Mouse (Mus musculus): ENCODE results near the gene Dnase1l3. TPM values are rescaled to one million over a fixed set of nuclear protein-coding genes. Genes with fewer than 3 reads are reported as not detected.
A peak's percentile ranks its signal among the peaks of the same experiment; 100 is the strongest.

Dnase1l3 gene
- polyA plus RNA-seq, 1 experiment from 2014 or later: 0.09 TPM

- Histone ChIP-seq H3K27ac (no peak overlapping the region), H3K9me3 (ENCODE audit: control insufficient read depth, low read length) (no peaks in the 10 kb centered on the region), H3K4me1 (replicated peaks; ENCODE audit: control insufficient read depth, insufficient read depth, low read length) (no peaks in the 10 kb centered on the region), H3K27me3 (ENCODE audit: control insufficient read depth, insufficient read depth, low read length) (no peaks in the 10 kb centered on the region), H3K4me3 (replicated peaks; ENCODE audit: low read length) (no peak overlapping the region), H3K4me2 (replicated peaks) (no peak overlapping the region), H3K36me3 (replicated peaks; ENCODE audit: control insufficient read depth, insufficient read depth) (peaks cover 38% of the 10 kb centered on the region), H3K9ac (no peak overlapping the region)
- ATAC-seq (ENCODE audit: low FRiP score) (no peak), DNase-seq (ENCODE audit: low spot score) (no peak)
- whole genome bisulfite sequencing: 42% methylated on average over 12 of the region's 12 CpGs
These were observed 41.6 kb downstream of the Dnase1l3 start for GRCm38 (mm10) chr14:7952610-7953254.

DNA sequence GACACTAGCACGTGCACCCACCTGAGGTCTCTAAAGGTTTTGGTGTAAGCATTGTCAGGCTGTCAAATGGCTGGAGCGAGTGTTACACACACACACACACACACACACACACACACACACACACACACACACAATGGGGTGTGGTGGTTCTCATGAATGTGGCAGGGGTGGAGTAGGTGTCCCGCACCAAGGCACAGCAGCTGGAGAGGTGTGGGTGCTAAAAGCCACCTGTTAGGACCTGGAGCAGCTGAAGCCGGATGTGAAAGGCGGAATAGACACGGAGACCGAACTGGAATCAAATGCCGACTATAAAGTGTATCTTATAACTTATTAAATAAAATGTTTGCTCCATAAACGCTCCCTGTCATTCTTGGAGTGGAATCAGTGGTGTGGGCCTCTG is 43.1 kb downstream of the Dnase1l3 start:
- Histone ChIP-seq H3K9me3 (ENCODE audit: control insufficient read depth, low read length) (no peaks in the 10 kb centered on the region), H3K9ac (no peak overlapping the region), H3K27me3 (ENCODE audit: control insufficient read depth, insufficient read depth, low read length) (no peaks in the 10 kb centered on the region), H3K27ac (no peak overlapping the region), H3K4me1 (replicated peaks; ENCODE audit: control insufficient read depth, insufficient read depth, low read length) (no peaks in the 10 kb centered on the region), H3K4me2 (replicated peaks) (no peak overlapping the region), H3K36me3 (replicated peaks; ENCODE audit: control insufficient read depth, insufficient read depth) (peaks cover 45% of the 10 kb centered on the region), H3K4me3 (replicated peaks; ENCODE audit: low read length) (no peak overlapping the region)
- WGBS: 95% methylated on average over 9 of the region's 9 CpGs
- ATAC-seq (ENCODE audit: low FRiP score) (no peak), DNase-seq (ENCODE audit: low spot score) (no peak)

DNA sequence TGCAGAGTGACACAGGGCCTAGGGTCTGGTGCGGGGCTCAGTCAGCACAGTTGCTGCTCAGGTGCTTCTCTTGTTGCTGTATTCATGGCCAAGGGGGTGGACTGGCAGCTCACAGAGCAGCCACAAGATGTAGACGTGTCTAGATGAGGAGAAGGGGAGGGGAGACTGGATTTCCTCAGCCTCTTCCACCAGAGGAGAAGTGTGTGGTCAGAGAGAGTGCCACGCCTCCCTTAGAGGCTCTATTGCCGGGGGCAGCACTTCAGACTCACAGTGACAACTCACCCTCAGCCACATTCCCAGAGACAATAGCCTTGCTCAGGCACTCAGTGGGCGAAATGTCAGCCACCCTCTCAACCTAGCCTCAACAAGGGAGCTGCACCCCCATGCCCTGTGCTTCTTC is 49.1 kb downstream of the Dnase1l3 start:
- Histone ChIP-seq H3K36me3 (replicated peaks; ENCODE audit: control insufficient read depth, insufficient read depth) (peaks cover 76% of the 10 kb centered on the region), H3K9ac (no peak overlapping the region), H3K27me3 (ENCODE audit: control insufficient read depth, insufficient read depth, low read length) (no peaks in the 10 kb centered on the region), H3K27ac (no peak overlapping the region), H3K4me3 (replicated peaks; ENCODE audit: low read length) (no peak overlapping the region), H3K4me1 (replicated peaks; ENCODE audit: control insufficient read depth, insufficient read depth, low read length) (no peaks in the 10 kb centered on the region), H3K9me3 (ENCODE audit: control insufficient read depth, low read length) (no peaks in the 10 kb centered on the region), H3K4me2 (replicated peaks) (no peak overlapping the region)
- 75% methylated on average over 5 of the region's 5 CpGs for WGBS
- ATAC-seq (ENCODE audit: low FRiP score) (no peak), DNase-seq (ENCODE audit: low spot score) (no peak)

GRCm38 (mm10) chr14:7944349-7945039 is 49.9 kb downstream of the Dnase1l3 start:
- 67% methylated on average over 8 of the region's 8 CpGs for WGBS
- no peak for DNase-seq (ENCODE audit: low spot score)

GRCm38 (mm10) chr14:7943801-7944135 is 50.6 kb downstream of the Dnase1l3 start:
- H3K36me3 ChIP-seq (replicated peaks; ENCODE audit: control insufficient read depth, insufficient read depth): peaks cover 78% of the 10 kb centered on the region
- no peak overlapping the region for H3K27ac ChIP-seq
- WGBS: 87% methylated on average over 3 of the region's 3 CpGs
- H3K27me3 ChIP-seq (ENCODE audit: control insufficient read depth, insufficient read depth, low read length): no peaks in the 10 kb centered on the region
- H3K9ac ChIP-seq: no peak overlapping the region
- ATAC-seq (ENCODE audit: low FRiP score) (no peak), DNase-seq (ENCODE audit: low spot score) (no peak)
- no peaks in the 10 kb centered on the region for H3K4me1 ChIP-seq (replicated peaks; ENCODE audit: control insufficient read depth, insufficient read depth, low read length)
- no peaks in the 10 kb centered on the region for H3K9me3 ChIP-seq (ENCODE audit: control insufficient read depth, low read length)
- H3K4me3 ChIP-seq (replicated peaks; ENCODE audit: low read length): no peak overlapping the region
- no peak overlapping the region for H3K4me2 ChIP-seq (replicated peaks)

More at GRCm38 (mm10) chr14:7944349-7945039, 49.9 kb downstream of the Dnase1l3 start:
- no peak overlapping the region for H3K9ac ChIP-seq
- H3K36me3 ChIP-seq (replicated peaks; ENCODE audit: control insufficient read depth, insufficient read depth): peaks cover 77% of the 10 kb centered on the region
- H3K9me3 ChIP-seq (ENCODE audit: control insufficient read depth, low read length): no peaks in the 10 kb centered on the region
- H3K27me3 ChIP-seq (ENCODE audit: control insufficient read depth, insufficient read depth, low read length): no peaks in the 10 kb centered on the region
- H3K27ac ChIP-seq: no peak overlapping the region
- no peak for ATAC-seq (ENCODE audit: low FRiP score)
- no peak overlapping the region for H3K4me2 ChIP-seq (replicated peaks)
- H3K4me3 ChIP-seq (replicated peaks; ENCODE audit: low read length): no peak overlapping the region
- H3K4me1 ChIP-seq (replicated peaks; ENCODE audit: control insufficient read depth, insufficient read depth, low read length): no peaks in the 10 kb centered on the region

DNA sequence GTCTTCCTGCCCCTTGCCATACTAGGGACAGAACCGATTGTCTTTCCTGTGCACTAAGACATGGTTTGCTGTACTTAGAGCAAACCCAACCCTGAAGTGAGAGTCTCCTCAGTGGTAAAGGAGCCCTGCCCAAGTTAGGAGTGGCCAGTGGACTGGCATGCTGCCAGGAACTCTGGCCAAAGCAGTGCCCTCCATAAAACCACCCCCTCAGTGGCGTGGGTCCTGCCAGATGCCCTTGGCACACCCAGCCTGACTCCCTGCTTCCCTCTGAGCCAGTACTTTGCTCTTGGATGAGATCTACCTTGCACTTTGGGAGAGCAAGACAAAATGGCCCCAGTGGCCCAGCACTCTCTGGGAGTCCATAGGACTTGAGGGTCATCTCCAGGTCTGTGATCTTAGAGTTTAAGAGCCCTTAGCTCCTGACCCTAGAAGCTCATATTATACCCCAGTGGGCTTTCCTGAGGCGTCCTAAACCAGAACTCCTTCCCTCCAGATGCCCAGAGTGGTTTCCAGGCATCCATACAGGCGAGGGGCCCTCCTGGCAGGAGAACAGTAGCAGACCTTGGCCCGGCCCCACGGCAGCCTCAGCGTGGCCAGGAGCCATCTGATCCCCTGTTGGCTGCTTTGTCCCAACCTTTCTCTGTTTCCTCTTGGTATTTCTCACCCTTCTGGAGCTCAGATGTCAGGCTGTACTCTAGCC is 51.1 kb downstream of the Dnase1l3 start:
- no peak for DNase-seq (ENCODE audit: low spot score)
- ATAC-seq (ENCODE audit: low FRiP score): peak; percentile 66; the same call in 1 of the 2 replicates
- Histone ChIP-seq H3K9ac (no peak overlapping the region), H3K9me3 (ENCODE audit: control insufficient read depth, low read length) (no peaks in the 10 kb centered on the region), H3K4me1 (replicated peaks; ENCODE audit: control insufficient read depth, insufficient read depth, low read length) (no peaks in the 10 kb centered on the region), H3K27ac (0 out of 2 replicates have a peak overlapping the region, but pooled peaks have one; percentile 14), H3K36me3 (replicated peaks; ENCODE audit: control insufficient read depth, insufficient read depth) (peaks cover 75% of the 10 kb centered on the region), H3K4me3 (replicated peaks; ENCODE audit: low read length) (no peak overlapping the region), H3K4me2 (replicated peaks) (no peak overlapping the region), H3K27me3 (ENCODE audit: control insufficient read depth, insufficient read depth, low read length) (no peaks in the 10 kb centered on the region)
- 67% methylated on average over 7 of the region's 7 CpGs for WGBS

DNA sequence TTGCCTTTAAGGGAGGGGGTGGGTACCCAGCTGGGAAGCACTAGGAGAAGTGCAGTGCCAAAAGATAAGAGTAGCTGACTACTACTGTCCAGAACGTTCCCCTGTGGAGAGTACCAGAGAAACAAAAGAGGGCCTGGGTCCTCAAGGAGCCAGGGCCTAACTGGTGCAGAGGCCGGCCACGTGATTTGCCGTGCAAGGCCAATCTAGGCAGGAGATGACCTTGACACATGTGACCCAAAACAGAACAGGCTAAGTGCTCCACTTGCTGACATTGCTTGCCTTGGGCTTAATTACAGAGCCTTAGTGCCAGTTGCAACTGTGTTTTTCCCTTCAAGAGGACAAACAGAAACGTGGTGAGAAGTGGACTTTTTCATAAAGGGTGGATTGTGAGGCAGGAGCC is 53.0 kb downstream of the Dnase1l3 start:
- 81% methylated on average over 5 of the region's 5 CpGs for WGBS
- no peak for ATAC-seq (ENCODE audit: low FRiP score)

DNA sequence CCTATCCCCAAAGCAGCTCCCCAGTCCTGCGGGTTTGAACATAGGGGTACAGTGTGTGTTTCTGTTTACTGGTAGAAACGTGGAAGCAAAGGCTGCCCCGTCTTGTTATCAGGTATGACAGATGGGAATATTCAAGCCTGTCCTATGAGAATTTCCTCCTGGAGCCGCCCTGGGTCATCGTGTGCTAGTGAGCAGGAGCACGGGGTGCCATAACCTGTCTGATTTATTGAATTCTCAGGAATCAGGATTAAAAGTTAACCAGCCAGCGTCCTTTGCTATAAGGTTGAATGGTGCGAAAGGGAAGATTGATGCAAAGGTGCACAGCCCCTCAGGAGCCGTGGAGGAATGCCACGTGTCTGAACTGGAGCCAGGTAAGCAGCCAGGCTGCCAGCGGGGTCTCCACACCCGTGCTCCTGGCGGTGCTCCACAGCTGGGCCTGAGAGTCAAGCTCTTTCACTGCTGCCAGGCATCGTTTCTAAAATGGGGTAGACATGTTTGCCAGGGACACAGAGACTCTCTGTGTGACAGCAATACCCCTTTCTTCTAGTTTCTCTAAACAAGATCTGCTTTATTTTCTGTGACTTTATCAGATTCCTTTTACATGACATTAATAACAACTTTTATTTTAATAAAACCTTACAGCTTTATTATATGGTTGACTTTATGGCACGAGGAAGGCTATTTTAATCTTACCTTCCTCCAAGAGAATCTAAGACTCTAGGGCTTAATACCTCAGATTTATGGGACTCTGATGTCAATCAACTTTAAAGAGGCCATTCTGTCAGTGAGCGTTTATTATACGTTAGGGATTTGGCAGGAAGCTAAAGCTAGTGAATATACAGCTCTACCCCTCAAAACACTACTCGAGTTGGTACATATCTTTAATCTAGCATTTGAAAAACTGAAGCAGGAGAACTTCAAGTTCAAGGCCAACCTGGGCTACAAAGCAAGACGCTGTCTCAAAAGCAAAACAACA is 55.3 kb downstream of the Dnase1l3 start:
- Histone ChIP-seq H3K4me2 (replicated peaks) (no peak overlapping the region), H3K27me3 (ENCODE audit: control insufficient read depth, insufficient read depth, low read length) (no peaks in the 10 kb centered on the region), H3K36me3 (replicated peaks; ENCODE audit: control insufficient read depth, insufficient read depth) (peaks cover 67% of the 10 kb centered on the region), H3K4me3 (replicated peaks; ENCODE audit: low read length) (no peak overlapping the region), H3K9me3 (ENCODE audit: control insufficient read depth, low read length) (no peaks in the 10 kb centered on the region), H3K9ac (no peak overlapping the region), H3K27ac (no peak overlapping the region), H3K4me1 (replicated peaks; ENCODE audit: control insufficient read depth, insufficient read depth, low read length) (0 out of 2 replicates have a peak, but pooled peaks cover 6% of the 10 kb centered on the region)
- no peak for ATAC-seq (ENCODE audit: low FRiP score)
- DNase-seq (ENCODE audit: low spot score): no peak
- WGBS: 85% methylated on average over 19 of the region's 19 CpGs

More for the DNA sequence above, 53.0 kb downstream of the Dnase1l3 start:
- H3K27me3 ChIP-seq (ENCODE audit: control insufficient read depth, insufficient read depth, low read length): no peaks in the 10 kb centered on the region
- no peak overlapping the region for H3K9ac ChIP-seq
- H3K4me2 ChIP-seq (replicated peaks): no peak overlapping the region
- no peak for DNase-seq (ENCODE audit: low spot score)
- H3K4me1 ChIP-seq (replicated peaks; ENCODE audit: control insufficient read depth, insufficient read depth, low read length): 0 out of 2 replicates have a peak, but pooled peaks cover 6% of the 10 kb centered on the region
- no peaks in the 10 kb centered on the region for H3K9me3 ChIP-seq (ENCODE audit: control insufficient read depth, low read length)
- no peak overlapping the region for H3K27ac ChIP-seq
- no peak overlapping the region for H3K4me3 ChIP-seq (replicated peaks; ENCODE audit: low read length)
- peaks cover 64% of the 10 kb centered on the region for H3K36me3 ChIP-seq (replicated peaks; ENCODE audit: control insufficient read depth, insufficient read depth)

Data from hindbrain, embryonic 14.5 days (tissue).